Mouse (Mus musculus) small intestine, adult 2 months (tissue): ENCODE results near the gene Sgca. TPM values are rescaled to one million over a fixed set of nuclear protein-coding genes. Genes with fewer than 3 reads are reported as not detected.
A peak's percentile ranks its signal among the peaks of the same experiment; 100 is the strongest.

ENCODE experiments used
- H3K27ac ChIP-seq: fragments of 200-500 bp; 2 replicates; pipeline ENCODE4 v1.5.1; 2012; ENCODE audit warnings: low read depth, low read length, control low read depth, inconsistent platforms; ENCODE audit not compliant: insufficient read depth
- H3K27me3 ChIP-seq: fragments of 200-500 bp; 2 replicates; pipeline ENCODE4 v1.6.1; 2012; ENCODE audit warnings: mild to moderate bottlenecking, moderate library complexity, low read length, inconsistent platforms; ENCODE audit not compliant: control insufficient read depth, insufficient read depth
- H3K36me3 ChIP-seq: fragments of 200-500 bp; 2 replicates; pipeline ENCODE4 v1.6.1; 2012; ENCODE audit warnings: mild to moderate bottlenecking, low read length, control low read depth, inconsistent platforms; ENCODE audit not compliant: control insufficient read depth, insufficient read depth
- H3K4me1 ChIP-seq: fragments of 200-500 bp; 2 replicates; pipeline ENCODE4 v1.6.1; 2012; ENCODE audit warnings: low read length, inconsistent platforms, mixed read lengths; ENCODE audit not compliant: control insufficient read depth, insufficient read depth, insufficient read length
- H3K4me3 ChIP-seq: fragments of 200-500 bp; 2 replicates; pipeline ENCODE4 v1.5.1; 2012; ENCODE audit warnings: low read depth, mild to moderate bottlenecking, control low read depth, inconsistent platforms, low read length, moderate library complexity
- CTCF ChIP-seq: fragments of 200-500 bp; IDR thresholded peaks from 2 replicates; pipeline ENCODE4 v1.5.1; 2012; ENCODE audit warnings: low read depth, mild to moderate bottlenecking, control low read depth, inconsistent platforms, low read length, moderate library complexity, mixed read lengths; ENCODE audit not compliant: insufficient replicate concordance, insufficient read length; ENCODE audit errors: extremely low read depth
- POLR2A ChIP-seq: fragments of 200-500 bp; IDR thresholded peaks from 2 replicates; pipeline ENCODE4 v1.6.1; 2012; ENCODE audit warnings: low read depth, mild to moderate bottlenecking, control low read depth, inconsistent platforms, low read length, moderate library complexity
- WGBS: fragments of 180-500 bp; shearing (Covaris S2); methylation state at CpG from one replicate; pipeline ENCODE4 v1.1.7; 2018; 5-methylcytosine and 5-hydroxymethylcytosine counted together
- polyA plus RNA-seq: library from polyadenylated mRNA; depleted of rRNA; stranded (reverse); fragments of >200 nt; gene quantifications from 2 replicates; pipeline ENCODE4 v1.2.3, GENCODE M21; 2012

Sgca gene
- polyA plus RNA-seq, 1 experiment = 1.7 TPM

GRCm38 (mm10) chr11:94942282-94943023 lies 33.7 kb downstream of the Sgca start:
- WGBS = 42% methylated on average over 13 of the region's 13 CpGs
- Histone ChIP-seq H3K27me3 (no peaks in the 10 kb centered on the region; the same call in 1 of the 2 replicates), H3K27ac (no peak overlapping the region), H3K36me3 (no peaks in the 10 kb centered on the region), H3K4me1 (peaks cover 5% of the 10 kb centered on the region), H3K4me3 (no peak overlapping the region)
- no peak for TF ChIP-seq POLR2A
- TF ChIP-seq CTCF = peak; percentile 59; the same call in 1 of the 2 replicates

GRCm38 (mm10) chr11:94941776-94942175 lies 34.4 kb downstream of the Sgca start:
- WGBS = 69% methylated on average over 8 of the region's 8 CpGs

GRCm38 (mm10) chr11:94941121-94941520 lies 35.0 kb downstream of the Sgca start:
- TF ChIP-seq CTCF (no peak), POLR2A (no peak)
- Histone ChIP-seq H3K4me3 (no peak overlapping the region), H3K36me3 (no peaks in the 10 kb centered on the region), H3K4me1 (peaks cover 6% of the 10 kb centered on the region), H3K27me3 (no peaks in the 10 kb centered on the region; the same call in 1 of the 2 replicates), H3K27ac (no peak overlapping the region)
- 26% methylated on average over 9 of the region's 9 CpGs for WGBS

More at GRCm38 (mm10) chr11:94941776-94942175, 34.4 kb downstream of the Sgca start:
- TF ChIP-seq POLR2A (no peak), CTCF (no peak)
- H3K27ac ChIP-seq = no peak overlapping the region
- peaks cover 6% of the 10 kb centered on the region for H3K4me1 ChIP-seq
- no peaks in the 10 kb centered on the region for H3K36me3 ChIP-seq
- H3K27me3 ChIP-seq = no peaks in the 10 kb centered on the region; the same call in 1 of the 2 replicates
- H3K4me3 ChIP-seq = no peak overlapping the region

- H3K4me3 ChIP-seq = no peak overlapping the region
- H3K27ac ChIP-seq = no peak overlapping the region
- H3K36me3 ChIP-seq = no peaks in the 10 kb centered on the region
- TF ChIP-seq CTCF = peak; percentile 89; the same call in 1 of the 2 replicates
- TF ChIP-seq POLR2A = no peak
- H3K4me1 ChIP-seq = peaks cover 6% of the 10 kb centered on the region
- no peaks in the 10 kb centered on the region; the same call in 1 of the 2 replicates for H3K27me3 ChIP-seq
- WGBS = 19% methylated on average over 4 of the region's 4 CpGs
Observed at GRCm38 (mm10) chr11:94939280-94939679, 36.8 kb downstream of the Sgca start.

GRCm38 (mm10) chr11:94938296-94938695 lies 37.8 kb downstream of the Sgca start:
- H3K36me3 ChIP-seq = no peaks in the 10 kb centered on the region
- no peak overlapping the region for H3K27ac ChIP-seq
- no peak overlapping the region; the same call in 1 of the 2 replicates for H3K4me3 ChIP-seq
- peaks cover 4% of the 10 kb centered on the region; the same call in 1 of the 2 replicates for H3K27me3 ChIP-seq
- TF ChIP-seq CTCF = no peak
- no peak for TF ChIP-seq POLR2A
- 31% methylated on average over 9 of the region's 9 CpGs for WGBS
- peaks cover 6% of the 10 kb centered on the region for H3K4me1 ChIP-seq

- H3K27me3 ChIP-seq = peaks cover 7% of the 10 kb centered on the region; the same call in 1 of the 2 replicates
- peaks cover 6% of the 10 kb centered on the region for H3K4me1 ChIP-seq
- no peaks in the 10 kb centered on the region for H3K36me3 ChIP-seq
- peak overlapping the region; percentile 58 for H3K4me3 ChIP-seq
- no peak for TF ChIP-seq CTCF
- no peak for TF ChIP-seq POLR2A
- peak overlapping the region; percentile 15; the same call in 1 of the 2 replicates for H3K27ac ChIP-seq
- WGBS = 2% methylated on average over 15 of the region's 15 CpGs
Observed at GRCm38 (mm10) chr11:94937787-94938186, 38.3 kb downstream of the Sgca start.

- H3K4me1 ChIP-seq = peaks cover 6% of the 10 kb centered on the region
- WGBS = under 1% methylated on average over 18 of the region's 18 CpGs
- H3K36me3 ChIP-seq = no peaks in the 10 kb centered on the region
- TF ChIP-seq POLR2A = no peak
- no peak for TF ChIP-seq CTCF
- H3K27me3 ChIP-seq = peaks cover 7% of the 10 kb centered on the region; the same call in 1 of the 2 replicates
- H3K27ac ChIP-seq = peak overlapping the region; percentile 15; the same call in 1 of the 2 replicates
- peak overlapping the region; percentile 58 for H3K4me3 ChIP-seq
Observed at GRCm38 (mm10) chr11:94937335-94937781, 38.8 kb downstream of the Sgca start.
